Mouse (Mus musculus) liver, embryonic 14.5 days (tissue): Measurements from ENCODE around the gene Herc1. TPM values are rescaled to one million over a fixed set of nuclear protein-coding genes. Genes with fewer than 3 reads are reported as not detected.

Experiments
- ATAC-seq: fragments of 200-750 bp; cut with Nextera tagmentation; 2 replicates; pipeline ENCODE4 v1.8.0; 2017; ENCODE audit warnings: moderate number of reproducible peaks, mild to moderate bottlenecking, moderate library complexity; ENCODE audit not compliant: insufficient read depth
- DNase-seq, 3 experiments: peaks; one replicate each; pipeline ENCODE4 v3.0.0-alpha.2; 2012 to 2013; ENCODE audit warnings: low read depth in 3 of 3, low spot score in 3 of 3
- H3K27ac ChIP-seq: fragments of 300-500 bp; sonication (generic); 2 replicates; pipeline ENCODE4 v1.5.1; 2014; ENCODE audit warnings: moderate library complexity, mild to moderate bottlenecking, control low read depth, inconsistent platforms
- H3K27me3 ChIP-seq: fragments of 300-500 bp; sonication (generic); 2 replicates; pipeline ENCODE4 v1.6.1; 2014; ENCODE audit warnings: mild to moderate bottlenecking, low read length, moderate library complexity; ENCODE audit not compliant: control insufficient read depth, insufficient read depth
- H3K36me3 ChIP-seq: fragments of 300-500 bp; sonication (generic); replicated peaks from 2 replicates; pipeline ENCODE4 v1.6.1; 2014; ENCODE audit warnings: low read depth; ENCODE audit not compliant: control insufficient read depth, insufficient read depth
- H3K4me1 ChIP-seq, 2 experiments: fragments of 200-500 bp in 1 of 2; fragments of 300-500 bp in 1 of 2; sonication (generic) in 1 of 2; replicated peaks; 2 replicates each; pipeline ENCODE4 v1.6.1; 2012 to 2014; ENCODE audit warnings: antibody characterized with exemption in 1 of 2, inconsistent platforms in 1 of 2, low read length in 1 of 2; ENCODE audit not compliant: control insufficient read depth in 2 of 2, insufficient read depth in 2 of 2
- H3K4me2 ChIP-seq: fragments of 300-500 bp; sonication (generic); 2 replicates; pipeline ENCODE4 v1.6.1; 2014; ENCODE audit warnings: low read depth, mild to moderate bottlenecking, control low read depth, moderate library complexity
- H3K4me3 ChIP-seq, 2 experiments: fragments of 200-500 bp in 1 of 2; fragments of 300-500 bp in 1 of 2; sonication (generic) in 1 of 2; 2 replicates each; pipeline ENCODE4 v1.5.1; 2012 to 2014; ENCODE audit warnings: low read depth in 2 of 2, low read length in 2 of 2, mild to moderate bottlenecking in 2 of 2, control low read depth in 1 of 2, inconsistent platforms in 1 of 2, moderate library complexity in 1 of 2; ENCODE audit not compliant: insufficient read depth in 1 of 2
- H3K9ac ChIP-seq: fragments of 300-500 bp; sonication (generic); replicated peaks from 2 replicates; pipeline ENCODE4 v1.6.1; 2014; ENCODE audit warnings: mild to moderate bottlenecking, control low read depth, moderate library complexity
- H3K9me3 ChIP-seq: fragments of 300-500 bp; sonication (generic); 2 replicates; pipeline ENCODE4 v1.6.1; 2016; ENCODE audit warnings: low read length, mixed read lengths; ENCODE audit not compliant: control insufficient read depth
- CTCF ChIP-seq: IDR thresholded peaks from 2 replicates; pipeline ENCODE4 v1.5.1; 2016; ENCODE audit warnings: antibody characterized with exemption, low read depth, control low read depth
- EP300 ChIP-seq: IDR thresholded peaks from 2 replicates; pipeline ENCODE4 v1.6.1; 2016; ENCODE audit warnings: antibody characterized with exemption, low read depth
- WGBS: fragments of 180-500 bp; shearing (Covaris S2); extraction: QIAGEN DNeasy Blood & Tissue Kit; methylation state at CpG from one replicate; pipeline ENCODE4 v1.1.7; 2014; ENCODE audit not compliant: insufficient replicate concordance; 5-methylcytosine and 5-hydroxymethylcytosine counted together
- polyA plus RNA-seq, 2 experiments: library from polyadenylated mRNA; depleted of rRNA in 1 of 2; stranded (reverse) in 1 of 2; unstranded in 1 of 2; fragments of >200 nt; fragmentation: Nextera tagmentation in 1 of 2; extraction: Ambion mirVana in 1 of 2; gene quantifications; 2 replicates each; pipeline versions ENCODE4 v1.2.1 to v1.2.3; 2012 to 2014

The Herc1 gene
- polyA plus RNA-seq, 2 experiments: 23.9 to 25.0 TPM

- Histone ChIP-seq H3K4me1 (peaks cover 5 to 12% of the 10 kb centered on the region in 2 experiments), H3K36me3 (no peaks in the 10 kb centered on the region), H3K9me3 (no peaks in the 10 kb centered on the region), H3K9ac (no peak overlapping the region), H3K27me3 (no peaks in the 10 kb centered on the region; the same call in 1 of the 2 replicates), H3K4me2 (no peak overlapping the region), H3K27ac (no peak overlapping the region), H3K4me3 (no peak overlapping the region)
- peak; percentile 41 to 46 (median 45) for DNase-seq
- TF ChIP-seq CTCF (no peak), EP300 (no peak)
- 16% methylated on average over 2 of the region's 2 CpGs for WGBS
- ATAC-seq: no peak
These were observed 42.9 kb upstream of the Herc1 start for GRCm38 (mm10) chr9:66307341-66307740.

GRCm38 (mm10) chr9:66308741-66309140 is 41.5 kb upstream of the Herc1 start:
- no peak for DNase-seq
- H3K4me2 ChIP-seq: no peak overlapping the region
- H3K4me1 ChIP-seq: peaks cover 5 to 12% of the 10 kb centered on the region in 2 experiments
- no peaks in the 10 kb centered on the region for H3K9me3 ChIP-seq
- H3K27ac ChIP-seq: no peak overlapping the region
- TF ChIP-seq CTCF (no peak), EP300 (no peak)
- WGBS: 73% methylated on average over 4 of the region's 4 CpGs
- no peaks in the 10 kb centered on the region; the same call in 1 of the 2 replicates for H3K27me3 ChIP-seq
- no peaks in the 10 kb centered on the region for H3K36me3 ChIP-seq
- H3K4me3 ChIP-seq: no peak overlapping the region
- ATAC-seq: no peak
- no peak overlapping the region for H3K9ac ChIP-seq

DNA sequence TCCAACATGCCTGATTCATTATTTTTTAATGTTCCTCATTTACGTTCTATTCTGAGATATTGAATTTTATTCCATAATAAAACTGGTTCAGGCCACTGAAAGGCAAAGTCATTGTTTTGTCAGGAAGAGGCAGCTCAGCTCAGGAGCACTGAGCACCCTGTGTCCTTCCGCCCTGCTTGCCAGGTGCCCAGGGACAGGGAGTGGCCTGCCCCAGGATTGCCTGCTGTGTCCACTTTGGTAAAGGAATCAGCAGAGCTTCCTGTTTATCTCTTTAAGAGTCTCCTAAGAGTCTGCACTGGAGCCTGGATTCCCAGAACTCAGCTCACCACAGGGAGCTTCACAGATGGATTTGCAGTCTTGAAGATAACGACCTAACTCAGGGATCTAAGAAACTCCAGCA is 38.8 kb upstream of the Herc1 start:
- Histone ChIP-seq H3K9me3 (no peaks in the 10 kb centered on the region), H3K4me3 (no peak overlapping the region), H3K36me3 (no peaks in the 10 kb centered on the region), H3K27me3 (no peaks in the 10 kb centered on the region), H3K4me2 (no peak overlapping the region), H3K9ac (no peak overlapping the region), H3K27ac (no peak overlapping the region), H3K4me1 (no peaks in the 10 kb centered on the region)
- ATAC-seq (no peak), DNase-seq (no peak)
- WGBS: 45% methylated on average over 3 of the region's 3 CpGs
- TF ChIP-seq EP300 (no peak), CTCF (no peak)

- H3K4me2 ChIP-seq: no peak overlapping the region
- DNase-seq (no peak), ATAC-seq (no peak)
- no peak overlapping the region for H3K27ac ChIP-seq
- H3K4me3 ChIP-seq: no peak overlapping the region
- WGBS: 36% methylated on average over 2 of the region's 2 CpGs
- no peaks in the 10 kb centered on the region for H3K4me1 ChIP-seq
- H3K9me3 ChIP-seq: no peaks in the 10 kb centered on the region
- H3K27me3 ChIP-seq: no peaks in the 10 kb centered on the region
- TF ChIP-seq EP300 (no peak), CTCF (no peak)
- H3K9ac ChIP-seq: no peak overlapping the region
- no peaks in the 10 kb centered on the region for H3K36me3 ChIP-seq
These were observed 33.6 kb upstream of the Herc1 start for GRCm38 (mm10) chr9:66316603-66317002.

DNA sequence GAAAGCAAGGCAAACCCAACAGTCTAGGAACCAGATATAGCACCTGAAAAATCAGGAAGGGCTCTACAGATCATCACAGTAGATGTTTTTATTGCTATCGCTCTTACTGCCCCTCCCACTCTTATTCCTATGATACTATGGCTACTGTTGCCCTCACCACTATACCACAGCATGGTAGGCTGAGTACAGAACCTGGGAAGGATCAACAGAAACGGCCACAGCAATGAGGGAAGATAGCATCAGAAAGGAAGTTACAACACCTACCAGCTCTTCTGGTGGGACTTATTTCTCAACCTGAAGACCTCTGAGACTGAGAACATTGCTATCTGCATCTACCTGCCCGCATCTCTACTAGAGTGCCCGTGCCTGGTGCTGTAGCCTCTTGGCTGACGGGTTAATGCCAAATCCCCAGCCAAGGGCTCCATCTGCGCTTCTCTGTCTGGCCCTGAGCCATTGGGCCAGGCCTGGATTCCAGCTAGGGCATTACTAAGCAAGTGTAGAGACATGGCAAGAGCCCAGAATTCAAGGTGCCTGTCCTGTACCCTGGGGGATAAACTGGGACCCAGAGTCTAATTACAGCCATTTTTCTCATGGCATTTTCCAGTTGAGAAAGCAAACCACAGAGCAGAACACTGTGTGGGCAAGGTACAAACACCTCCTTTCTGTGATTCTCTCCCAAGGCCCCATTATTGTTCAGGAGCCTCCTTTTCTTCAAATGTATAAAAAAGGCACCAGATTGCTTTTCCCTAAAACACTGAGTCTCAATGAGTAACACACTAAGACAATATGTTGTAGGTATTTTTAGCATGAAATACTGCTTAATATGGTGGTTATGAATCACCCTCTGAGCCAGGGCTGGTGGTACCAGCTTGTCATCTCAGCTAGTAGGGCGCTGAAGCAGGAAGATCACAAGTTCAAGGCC is 28.0 kb upstream of the Herc1 start:
- Histone ChIP-seq H3K27ac (no peak overlapping the region), H3K4me1 (no peaks in the 10 kb centered on the region), H3K36me3 (no peaks in the 10 kb centered on the region), H3K4me2 (no peak overlapping the region), H3K9ac (no peak overlapping the region), H3K27me3 (no peaks in the 10 kb centered on the region), H3K4me3 (no peak overlapping the region), H3K9me3 (no peaks in the 10 kb centered on the region)
- ATAC-seq (no peak), DNase-seq (no peak)
- no peak for TF ChIP-seq CTCF
- no peak for TF ChIP-seq EP300
- 65% methylated on average over 7 of the region's 7 CpGs for WGBS
